Mouse (Mus musculus): ENCODE data around the gene Trim2. TPM values are rescaled to one million over a fixed set of nuclear protein-coding genes. Genes with fewer than 3 reads are reported as not detected.

The Trim2 gene
- polyA plus RNA-seq, 1 experiment: 3.2 TPM

- TF ChIP-seq MAX (IDR thresholded peaks at IDR 0.05; ENCODE audit: low read depth): no peak
- no peaks in the 10 kb centered on the region for H3K36me3 ChIP-seq (ENCODE audit: control insufficient read depth, insufficient read depth)
- no peaks in the 10 kb centered on the region for H3K27me3 ChIP-seq (ENCODE audit: control insufficient read depth, insufficient read depth, insufficient read length)
- no peak overlapping the region for H3K4me2 ChIP-seq (ENCODE audit: low read depth)
- no peak overlapping the region for H3ac ChIP-seq (ENCODE audit: control insufficient read depth, insufficient read length)
- no peaks in the 10 kb centered on the region for H3K79me2 ChIP-seq (ENCODE audit: control insufficient read depth, insufficient read depth)
- no peak overlapping the region for H3K4me3 ChIP-seq
Measured at GRCm38 (mm10) chr3:84140947-84141346, 165.7 kb downstream of the Trim2 start.

- Histone ChIP-seq H3K4me3 (no peak overlapping the region), H3K36me3 (ENCODE audit: control insufficient read depth, insufficient read depth) (no peaks in the 10 kb centered on the region), H3ac (ENCODE audit: control insufficient read depth, insufficient read length) (no peak overlapping the region), H3K79me2 (ENCODE audit: control insufficient read depth, insufficient read depth) (no peaks in the 10 kb centered on the region), H3K27me3 (ENCODE audit: control insufficient read depth, insufficient read depth, insufficient read length) (no peaks in the 10 kb centered on the region), H3K4me2 (ENCODE audit: low read depth) (no peak overlapping the region)
- no peak for TF ChIP-seq POLR2AphosphoS2 (IDR thresholded peaks at IDR 0.05; ENCODE audit: insufficient read length, low read depth)
- TF ChIP-seq TCF12 (IDR thresholded peaks at IDR 0.05; ENCODE audit: insufficient read depth, poor library complexity, severe bottlenecking): no peak
- TF ChIP-seq E2F4 (IDR thresholded peaks at IDR 0.05; ENCODE audit: insufficient read depth): no peak
- TF ChIP-seq TCF3 (IDR thresholded peaks at IDR 0.05; ENCODE audit: insufficient read length, low read depth): no peak
- no peak for TF ChIP-seq CEBPB (IDR thresholded peaks at IDR 0.05; ENCODE audit: insufficient read depth, poor library complexity, severe bottlenecking)
- no peak for TF ChIP-seq MYOD1 (IDR thresholded peaks at IDR 0.05; ENCODE audit: control insufficient read depth in 1 of 3, insufficient read length in 2 of 3, low read depth in 2 of 3)
- TF ChIP-seq SRF (IDR thresholded peaks at IDR 0.05; ENCODE audit: control insufficient read depth, insufficient read length, low read depth): no peak
- TF ChIP-seq MYOG (IDR thresholded peaks at IDR 0.05; ENCODE audit: control insufficient read depth in 1 of 3, insufficient read depth in 1 of 3, insufficient read length in 2 of 3, low read depth in 2 of 3): no peak
- TF ChIP-seq USF1 (IDR thresholded peaks at IDR 0.05; ENCODE audit: low read depth): no peak
- TF ChIP-seq POLR2A (IDR thresholded peaks at IDR 0.05; ENCODE audit: insufficient read length, low read depth): no peak
- TF ChIP-seq MAX (IDR thresholded peaks at IDR 0.05; ENCODE audit: low read depth): no peak
- TF ChIP-seq REST (IDR thresholded peaks at IDR 0.05; ENCODE audit: insufficient read depth, insufficient read length): no peak
Measured at GRCm38 (mm10) chr3:84136509-84136908, 170.2 kb downstream of the Trim2 start.

DNA sequence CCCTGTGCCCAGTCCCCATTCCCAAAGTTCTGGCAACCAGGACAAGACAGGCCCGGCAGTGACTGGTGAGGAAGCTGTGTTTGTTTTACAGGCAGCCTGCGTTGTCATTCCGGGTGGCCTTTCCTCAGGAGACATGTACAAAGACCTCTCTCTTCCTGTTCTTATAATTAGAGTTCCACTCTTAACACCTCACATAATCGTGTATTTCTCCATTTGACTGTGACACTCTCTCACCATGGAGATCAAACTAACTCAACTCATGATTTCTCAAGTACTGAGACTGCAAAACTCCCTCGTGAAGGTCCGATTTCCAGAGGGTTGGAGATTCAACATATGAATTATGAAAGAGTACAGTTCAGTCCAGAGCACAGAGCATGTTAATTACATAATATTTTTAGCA lies 170.7 kb downstream of the Trim2 start:
- Histone ChIP-seq H3K36me3 (ENCODE audit: control insufficient read depth, insufficient read depth) (no peaks in the 10 kb centered on the region), H3K4me3 (no peak overlapping the region), H3K4me2 (ENCODE audit: low read depth) (no peak overlapping the region), H3ac (ENCODE audit: control insufficient read depth, insufficient read length) (no peak overlapping the region), H3K27me3 (ENCODE audit: control insufficient read depth, insufficient read depth, insufficient read length) (no peaks in the 10 kb centered on the region), H3K79me2 (ENCODE audit: control insufficient read depth, insufficient read depth) (no peaks in the 10 kb centered on the region)
- TF ChIP-seq E2F4 (IDR thresholded peaks at IDR 0.05; ENCODE audit: insufficient read depth) (no peak), POLR2AphosphoS2 (IDR thresholded peaks at IDR 0.05; ENCODE audit: insufficient read length, low read depth) (no peak), SRF (IDR thresholded peaks at IDR 0.05; ENCODE audit: control insufficient read depth, insufficient read length, low read depth) (no peak)

GRCm38 (mm10) chr3:84135387-84135786 lies 171.3 kb downstream of the Trim2 start:
- TF ChIP-seq MAX (IDR thresholded peaks at IDR 0.05; ENCODE audit: low read depth) (no peak), POLR2A (IDR thresholded peaks at IDR 0.05; ENCODE audit: insufficient read length, low read depth) (no peak), TCF3 (IDR thresholded peaks at IDR 0.05; ENCODE audit: insufficient read length, low read depth) (no peak), USF1 (IDR thresholded peaks at IDR 0.05; ENCODE audit: low read depth) (no peak), CEBPB (IDR thresholded peaks at IDR 0.05; ENCODE audit: insufficient read depth, poor library complexity, severe bottlenecking) (no peak), REST (IDR thresholded peaks at IDR 0.05; ENCODE audit: insufficient read depth, insufficient read length) (no peak), TCF12 (IDR thresholded peaks at IDR 0.05; ENCODE audit: insufficient read depth, poor library complexity, severe bottlenecking) (no peak), SRF (IDR thresholded peaks at IDR 0.05; ENCODE audit: control insufficient read depth, insufficient read length, low read depth) (no peak), E2F4 (IDR thresholded peaks at IDR 0.05; ENCODE audit: insufficient read depth) (no peak), POLR2AphosphoS2 (IDR thresholded peaks at IDR 0.05; ENCODE audit: insufficient read length, low read depth) (no peak), MYOG (IDR thresholded peaks at IDR 0.05; ENCODE audit: control insufficient read depth in 1 of 3, insufficient read depth in 1 of 3, insufficient read length in 2 of 3, low read depth in 2 of 3) (no peak), MYOD1 (IDR thresholded peaks at IDR 0.05; ENCODE audit: control insufficient read depth in 1 of 3, insufficient read length in 2 of 3, low read depth in 2 of 3) (no peak)
- no peak overlapping the region for H3K4me3 ChIP-seq
- H3ac ChIP-seq (ENCODE audit: control insufficient read depth, insufficient read length): no peak overlapping the region
- no peaks in the 10 kb centered on the region for H3K36me3 ChIP-seq (ENCODE audit: control insufficient read depth, insufficient read depth)
- H3K27me3 ChIP-seq (ENCODE audit: control insufficient read depth, insufficient read depth, insufficient read length): no peaks in the 10 kb centered on the region
- H3K4me2 ChIP-seq (ENCODE audit: low read depth): no peak overlapping the region
- no peaks in the 10 kb centered on the region for H3K79me2 ChIP-seq (ENCODE audit: control insufficient read depth, insufficient read depth)

- Histone ChIP-seq H3ac (ENCODE audit: control insufficient read depth, insufficient read length) (no peak overlapping the region), H3K4me3 (no peak overlapping the region), H3K4me2 (ENCODE audit: low read depth) (no peak overlapping the region), H3K36me3 (ENCODE audit: control insufficient read depth, insufficient read depth) (no peaks in the 10 kb centered on the region), H3K79me2 (ENCODE audit: control insufficient read depth, insufficient read depth) (no peaks in the 10 kb centered on the region), H3K27me3 (ENCODE audit: control insufficient read depth, insufficient read depth, insufficient read length) (no peaks in the 10 kb centered on the region)
- TF ChIP-seq MAX (IDR thresholded peaks at IDR 0.05; ENCODE audit: low read depth): no peak
- TF ChIP-seq MYOD1 (IDR thresholded peaks at IDR 0.05; ENCODE audit: control insufficient read depth in 1 of 3, insufficient read length in 2 of 3, low read depth in 2 of 3): peak in 1 of 3 experiments; percentile 29
- peak in 1 of 3 experiments; percentile 56 for TF ChIP-seq MYOG (IDR thresholded peaks at IDR 0.05; ENCODE audit: control insufficient read depth in 1 of 3, insufficient read depth in 1 of 3, insufficient read length in 2 of 3, low read depth in 2 of 3)
Measured at GRCm38 (mm10) chr3:84131369-84131768, 175.3 kb downstream of the Trim2 start.

Data from myocyte (in vitro differentiated cells).